Mouse (Mus musculus): ENCODE measurements around the gene Olfml2b.

- TF ChIP-seq EP300 (IDR thresholded peaks at IDR 0.05; ENCODE audit: low read depth in 1 of 2, low read length in 2 of 2) (no peak), TCF12 (IDR thresholded peaks at IDR 0.05; ENCODE audit: low read depth, low read length) (no peak), CTCF (IDR thresholded peaks at IDR 0.05 in 2 of 3, conservative IDR thresholded peaks at IDR 0.05 in 1 of 3; ENCODE audit: control insufficient read depth in 1 of 3, insufficient read depth in 1 of 3, low read depth in 2 of 3, low read length in 3 of 3, poor library complexity in 1 of 3, severe bottlenecking in 1 of 3) (no peak)
Observed at GRCm38 (mm10) chr1:170695326-170695725, 51.0 kb downstream of the Olfml2b start.
